Mouse (Mus musculus): ENCODE results near the gene Apoc4.

The Apoc4 gene

GRCm38 (mm10) chr7:19629361-19629734 lies 51.9 kb downstream of the Apoc4 start, which contains the start of gene Relb:
Relb (minus strand) TSS chr7:19629438.
- DNase-seq (ENCODE audit: extremely low spot score): peak; percentile 93

- DNase-seq (ENCODE audit: extremely low spot score): peak; percentile 97
Measured at GRCm38 (mm10) chr7:19628536-19629360, 52.5 kb downstream of the Apoc4 start.

GRCm38 (mm10) chr7:19628192-19628535 lies 53.1 kb downstream of the Apoc4 start:
- DNase-seq (ENCODE audit: extremely low spot score): no peak
